Mouse (Mus musculus): ENCODE measurements around the gene Spin2e. TPM values are rescaled to one million over a fixed set of nuclear protein-coding genes. Genes with fewer than 3 reads are reported as not detected.
"Not testable (repeated sequence)": the region's sequence is repeated elsewhere in the genome, so short reads cannot be mapped to it uniquely, and the experiment has no call there.

Spin2e gene
- total RNA-seq (2022), result not detected

DNA sequence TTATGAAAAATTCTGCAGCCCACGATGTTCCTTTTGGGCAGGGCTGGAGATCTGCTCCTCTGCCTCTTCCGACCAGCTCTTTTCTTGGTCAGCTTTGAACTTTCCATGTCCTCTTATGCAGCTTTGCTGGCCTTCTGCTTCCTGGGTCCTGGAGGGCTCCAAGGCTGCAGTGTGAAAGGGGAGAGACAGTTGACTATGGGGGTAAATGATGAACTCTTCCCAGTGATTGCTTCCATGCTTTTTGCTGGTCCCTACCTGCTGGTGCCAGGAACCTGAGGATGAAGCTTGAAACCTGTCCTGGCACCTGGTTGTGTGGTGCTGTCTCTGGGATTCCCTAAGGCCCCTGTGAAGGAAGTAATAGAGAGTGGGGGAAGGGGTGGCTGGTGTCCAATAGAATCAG lies at the start of gene Spin2e:
Gene Spin2e, minus strand, starts transcription at position 101 of the 400 bp plus-strand sequence.
- not testable (repeated sequence) for DNase-seq (ENCODE audit: low spot score in 2 of 2)

DNA sequence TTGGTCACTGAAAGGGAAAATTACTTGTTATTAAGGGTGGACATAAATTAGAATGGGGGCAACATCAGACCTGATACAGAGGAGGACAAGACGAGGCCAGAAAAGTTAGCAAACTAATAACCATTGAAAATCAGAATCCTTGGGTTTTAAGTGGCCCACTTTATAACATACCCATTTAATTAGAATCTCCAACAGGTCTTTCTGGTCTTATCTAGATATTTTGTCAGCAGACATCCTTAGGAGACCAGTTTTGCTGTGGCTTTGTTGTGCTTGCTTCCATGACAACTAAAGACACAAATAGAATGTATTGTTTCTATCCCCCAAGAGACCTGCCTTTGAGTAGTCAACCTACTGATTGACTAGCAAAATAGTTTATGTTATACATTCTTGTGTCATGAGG lies 44.5 kb downstream of the Spin2e start, which contains the start of gene Gm21883:
Gene Gm21883, minus strand, starts transcription at position 101 of the 400 bp plus-strand sequence.
- not testable (repeated sequence) for DNase-seq (ENCODE audit: low spot score in 2 of 2)

Other genes with a start within 250 kb of the Spin2e start
- gene Btbd35f19, start 235.0 kb downstream of the Spin2e start, total RNA-seq (2022), result not detected
- gene Gm21883, start 44.6 kb downstream of the Spin2e start, total RNA-seq (2022), result not detected
- not detected for gene Btbd35f25, start 98.2 kb upstream of the Spin2e start, total RNA-seq (2022)

Measured in left cerebral cortex, adult 8-10 months (tissue).